Mouse (Mus musculus): ENCODE measurements around the gene 0610030E20Rik. TPM values are rescaled to one million over a fixed set of nuclear protein-coding genes. Genes with fewer than 3 reads are reported as not detected.

The 0610030E20Rik gene
- total and polyA plus RNA-seq, 3 experiments = 8.2 to 9.1 (median 8.7) TPM

DNA sequence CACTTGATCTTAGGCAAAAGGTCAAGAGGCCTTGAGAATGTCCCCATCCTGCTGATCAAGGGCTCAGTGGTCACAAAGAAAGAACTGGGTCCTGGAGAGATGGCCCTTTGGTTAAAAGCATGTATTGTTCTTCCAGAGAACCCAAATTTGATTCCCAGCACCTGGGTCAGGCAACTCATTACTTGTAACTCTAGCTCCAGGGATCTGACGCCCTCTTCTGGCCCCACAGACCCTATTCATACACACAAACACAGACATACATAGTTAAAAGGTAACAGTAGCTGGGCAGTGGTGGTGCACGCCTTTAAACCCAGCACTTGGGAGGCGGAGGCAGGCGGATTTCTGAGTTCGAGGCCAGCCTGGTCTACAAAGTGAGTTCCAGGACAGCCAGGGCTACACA lies 45.2 kb downstream of the 0610030E20Rik start:
- Histone ChIP-seq H3K4me1 (ENCODE audit: control insufficient read depth, insufficient read depth, low read length) (peaks cover 7% of the 10 kb centered on the region), H3K27me3 (ENCODE audit: control insufficient read depth, insufficient read depth, low read length) (no peaks in the 10 kb centered on the region), H3K9ac (ENCODE audit: low read depth, low read length) (no peak overlapping the region), H3K36me3 (ENCODE audit: control insufficient read depth, insufficient read depth, low read length) (no peaks in the 10 kb centered on the region), H3K79me2 (replicated peaks; ENCODE audit: control insufficient read depth, insufficient read depth, low read length) (no peaks in the 10 kb centered on the region), H3K27ac (no peak overlapping the region; the same call in 1 of the 2 replicates), H3K4me3 (no peak overlapping the region)
- intact Hi-C loops (cut with DNase I) = no loop called here
- WGBS = 94% methylated on average over 5 of the region's 5 CpGs
- DNase-seq = no peak
- TF ChIP-seq CTCF (IDR thresholded peaks at IDR 0.05) (no peak), EP300 (IDR thresholded peaks at IDR 0.05; ENCODE audit: insufficient read depth, low read depth, low read length) (no peak), POLR2A (IDR thresholded peaks at IDR 0.05; ENCODE audit: insufficient read depth, low read depth, low read length) (no peak)

DNA sequence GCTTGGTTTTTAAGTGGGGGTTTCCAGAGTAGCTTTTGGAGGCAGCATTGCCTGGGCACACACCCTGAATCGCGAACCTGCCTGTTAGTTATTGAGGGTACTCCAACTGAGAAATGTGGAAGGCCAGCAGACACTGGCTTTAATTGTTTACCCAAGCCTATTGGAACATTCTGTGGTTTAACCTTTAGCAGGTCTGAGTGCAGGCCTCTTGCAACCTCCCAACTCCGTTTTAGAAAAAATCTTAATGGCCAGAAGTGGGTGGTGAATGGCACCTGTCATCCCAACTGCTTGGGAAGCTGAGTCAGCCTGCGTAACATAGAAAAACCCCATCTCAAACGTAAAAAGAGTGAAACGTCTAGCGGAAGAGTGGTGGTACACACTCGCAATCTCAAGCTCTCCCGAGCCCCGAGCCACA lies 49.7 kb downstream of the 0610030E20Rik start:
- H3K79me2 ChIP-seq (replicated peaks; ENCODE audit: control insufficient read depth, insufficient read depth, low read length) = no peaks in the 10 kb centered on the region
- TF ChIP-seq EP300 (IDR thresholded peaks at IDR 0.05; ENCODE audit: insufficient read depth, low read depth, low read length) (no peak), CTCF (IDR thresholded peaks at IDR 0.05) (no peak), POLR2A (IDR thresholded peaks at IDR 0.05; ENCODE audit: insufficient read depth, low read depth, low read length) (no peak)
- no peaks in the 10 kb centered on the region for H3K36me3 ChIP-seq (ENCODE audit: control insufficient read depth, insufficient read depth, low read length)
- H3K4me1 ChIP-seq (ENCODE audit: control insufficient read depth, insufficient read depth, low read length) = peaks cover 3% of the 10 kb centered on the region; the same call in 1 of the 2 replicates
- H3K9ac ChIP-seq (ENCODE audit: low read depth, low read length) = no peak overlapping the region
- 85% methylated on average over 10 of the region's 10 CpGs for WGBS
- no peak overlapping the region for H3K27ac ChIP-seq
- no peaks in the 10 kb centered on the region for H3K27me3 ChIP-seq (ENCODE audit: control insufficient read depth, insufficient read depth, low read length)
- intact Hi-C loops (cut with DNase I) = no loop called here
- DNase-seq = no peak
- no peak overlapping the region for H3K4me3 ChIP-seq

DNA sequence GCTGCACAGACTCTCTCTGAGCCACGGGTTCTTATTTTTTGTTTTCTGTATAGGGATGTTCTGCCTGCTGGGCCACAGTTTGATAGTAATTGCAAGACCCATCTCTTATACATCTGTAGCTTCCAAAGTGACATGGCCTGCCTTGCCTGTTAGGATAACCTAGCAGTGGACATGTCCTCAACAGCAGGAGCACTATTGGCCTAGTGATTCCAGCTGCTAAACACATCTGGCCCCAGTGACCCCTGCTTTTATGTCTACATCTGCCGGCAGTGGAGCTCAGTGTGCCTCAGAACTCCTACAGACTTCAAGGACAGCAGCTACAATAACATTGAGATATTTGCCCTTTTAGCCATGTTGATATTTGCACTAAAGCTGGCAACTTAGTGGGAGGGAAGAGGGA lies 52.9 kb downstream of the 0610030E20Rik start:
- H3K4me3 ChIP-seq = no peak overlapping the region
- H3K27ac ChIP-seq = no peak overlapping the region
- H3K27me3 ChIP-seq (ENCODE audit: control insufficient read depth, insufficient read depth, low read length) = no peaks in the 10 kb centered on the region
- intact Hi-C loops (cut with DNase I) = no loop called here
- H3K79me2 ChIP-seq (replicated peaks; ENCODE audit: control insufficient read depth, insufficient read depth, low read length) = no peaks in the 10 kb centered on the region
- H3K36me3 ChIP-seq (ENCODE audit: control insufficient read depth, insufficient read depth, low read length) = no peaks in the 10 kb centered on the region
- H3K4me1 ChIP-seq (ENCODE audit: control insufficient read depth, insufficient read depth, low read length) = no peaks in the 10 kb centered on the region; the same call in 1 of the 2 replicates
- H3K9ac ChIP-seq (ENCODE audit: low read depth, low read length) = no peak overlapping the region
- no peak for DNase-seq
- no peak for TF ChIP-seq CTCF (IDR thresholded peaks at IDR 0.05)
- TF ChIP-seq POLR2A (IDR thresholded peaks at IDR 0.05; ENCODE audit: insufficient read depth, low read depth, low read length) = no peak
- no peak for TF ChIP-seq EP300 (IDR thresholded peaks at IDR 0.05; ENCODE audit: insufficient read depth, low read depth, low read length)
- WGBS = 68% methylated on average over 2 of the region's 2 CpGs

DNA sequence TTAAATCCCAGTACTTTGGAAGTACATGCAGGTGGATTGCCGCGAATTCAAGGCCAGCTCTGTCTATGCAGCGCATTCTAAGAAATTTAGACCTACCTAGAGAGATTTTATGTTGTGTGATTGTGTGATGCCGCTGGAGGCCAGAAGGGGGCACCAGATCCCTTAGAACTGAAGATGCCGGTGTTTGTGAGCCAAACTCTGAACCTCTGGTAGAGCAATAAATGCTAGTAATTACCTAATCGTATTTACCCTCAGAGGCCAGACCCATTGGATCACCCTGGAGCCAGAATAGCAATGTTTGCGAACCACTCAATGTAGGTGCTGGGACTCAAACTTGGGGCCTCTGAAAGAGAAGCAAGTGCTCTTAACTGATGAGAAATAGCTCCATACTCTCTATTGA lies 54.8 kb downstream of the 0610030E20Rik start:
- intact Hi-C loops (cut with DNase I) = loop anchor here (2.0 kb wide), 1 partner anchor 37 kb away; no protein-coding TSS in a partner anchor
- no peaks in the 10 kb centered on the region for H3K79me2 ChIP-seq (replicated peaks; ENCODE audit: control insufficient read depth, insufficient read depth, low read length)
- H3K27me3 ChIP-seq (ENCODE audit: control insufficient read depth, insufficient read depth, low read length) = no peaks in the 10 kb centered on the region
- 22% methylated on average over 7 of the region's 7 CpGs for WGBS
- H3K4me1 ChIP-seq (ENCODE audit: control insufficient read depth, insufficient read depth, low read length) = no peaks in the 10 kb centered on the region; the same call in 1 of the 2 replicates
- H3K4me3 ChIP-seq = no peak overlapping the region
- no peak overlapping the region for H3K27ac ChIP-seq
- TF ChIP-seq POLR2A (IDR thresholded peaks at IDR 0.05; ENCODE audit: insufficient read depth, low read depth, low read length) (no peak), EP300 (IDR thresholded peaks at IDR 0.05; ENCODE audit: insufficient read depth, low read depth, low read length) (0 out of 2 replicates have a peak, but pooled peaks have one; percentile 46), CTCF (IDR thresholded peaks at IDR 0.05) (peak; percentile 95)
- no peaks in the 10 kb centered on the region for H3K36me3 ChIP-seq (ENCODE audit: control insufficient read depth, insufficient read depth, low read length)
- peak; percentile 72 to 85 for DNase-seq
- no peak overlapping the region for H3K9ac ChIP-seq (ENCODE audit: low read depth, low read length)

Other genes with a start within 250 kb of the 0610030E20Rik start
- gene St3gal5, start 249.7 kb upstream of the 0610030E20Rik start, total RNA-seq (2021) = 10 to 100 TPM; 67.6 to 78.4 TPM
- gene St3gal5, start 249.7 kb upstream of the 0610030E20Rik start, polyA plus RNA-seq (2012; rRNA removed) = 39.7 and 50.8 TPM in 2 replicates
- gene Atoh8, start 111.7 kb upstream of the 0610030E20Rik start, total RNA-seq (2021) = 10 to 100 TPM; 11.0 to 13.5 TPM
- gene Atoh8, start 111.7 kb upstream of the 0610030E20Rik start, polyA plus RNA-seq (2012; rRNA removed) = 9.3 and 12.7 TPM in 2 replicates
- not detected for gene Sftpb, start 42.7 kb upstream of the 0610030E20Rik start, total RNA-seq (2021)
- 9.1 TPM in 1 of 2 replicates, not detected in the other for gene Sftpb, start 42.7 kb upstream of the 0610030E20Rik start, polyA plus RNA-seq (2012; rRNA removed)
- gene Usp39, start 2.1 kb upstream of the 0610030E20Rik start, total RNA-seq (2021) = 10 to 100 TPM; 14.9 to 17.7 TPM
- 11.4 and 19.0 TPM in 2 replicates for gene Usp39, start 2.1 kb upstream of the 0610030E20Rik start, polyA plus RNA-seq (2012; rRNA removed)
- gene Tmem150a, start 8.1 kb downstream of the 0610030E20Rik start, total RNA-seq (2021) = 10 to 100 TPM; 22.7 to 22.8 TPM
- gene Tmem150a, start 8.1 kb downstream of the 0610030E20Rik start, polyA plus RNA-seq (2012; rRNA removed) = 79.2 and 86.9 TPM in 2 replicates
- 10 to 100 TPM; 36.0 to 40.7 TPM for gene Rnf181, start 19.6 kb downstream of the 0610030E20Rik start, total RNA-seq (2021)
- 44.0 and 56.6 TPM in 2 replicates for gene Rnf181, start 19.6 kb downstream of the 0610030E20Rik start, polyA plus RNA-seq (2012; rRNA removed)
- 10 to 100 TPM; 49.3 to 58.3 TPM for gene Vamp5, start 33.2 kb downstream of the 0610030E20Rik start, total RNA-seq (2021)
- gene Vamp5, start 33.2 kb downstream of the 0610030E20Rik start, polyA plus RNA-seq (2012; rRNA removed) = 99.6 and 116 TPM in 2 replicates
- 10 to 100 TPM; 69.3 to 78.8 TPM for gene Vamp8, start 43.4 kb downstream of the 0610030E20Rik start, total RNA-seq (2021)
- 85.6 and 112 TPM in 2 replicates for gene Vamp8, start 43.4 kb downstream of the 0610030E20Rik start, polyA plus RNA-seq (2012; rRNA removed)
- 10 to 100 TPM; 30.4 to 32.5 TPM for gene Ggcx, start 67.0 kb downstream of the 0610030E20Rik start, total RNA-seq (2021)
- gene Ggcx, start 67.0 kb downstream of the 0610030E20Rik start, polyA plus RNA-seq (2012; rRNA removed) = 19.3 and 26.1 TPM in 2 replicates
- 100 to 1,000 TPM; 129 to 151 TPM for gene Mat2a, start 92.2 kb downstream of the 0610030E20Rik start, total RNA-seq (2021)
- gene Mat2a, start 92.2 kb downstream of the 0610030E20Rik start, polyA plus RNA-seq (2012; rRNA removed) = 93.0 and 162 TPM in 2 replicates
- not detected for gene Sh2d6, start 174.4 kb downstream of the 0610030E20Rik start, total RNA-seq (2021)
- gene Sh2d6, start 174.4 kb downstream of the 0610030E20Rik start, polyA plus RNA-seq (2012; rRNA removed) = 0.21 TPM in 1 of 2 replicates, not detected in the other
- 10 to 100 TPM in 1 of 2 experiments, 1 to 10 TPM in 1; 9.5 to 10.8 TPM for gene Capg, start 197.1 kb downstream of the 0610030E20Rik start, total RNA-seq (2021)
- 12.6 and 16.1 TPM in 2 replicates for gene Capg, start 197.1 kb downstream of the 0610030E20Rik start, polyA plus RNA-seq (2012; rRNA removed)

Measured in heart, adult 2 months (tissue).